Mouse (Mus musculus) MEL-GATA-1-ER (cell line): ENCODE results near the gene Srgap2.
"Not testable (repeated sequence)": the region's sequence is repeated elsewhere in the genome, so short reads cannot be mapped to it uniquely, and the experiment has no call there.

Source experiments
- DNase-seq: peaks from one replicate; pipeline ENCODE4 v3.0.0-alpha.2; 2012; ENCODE audit warnings: low read depth; ENCODE audit errors: extremely low read depth

The Srgap2 gene

GRCm38 (mm10) chr1:131290648-131291047 lies 236.5 kb downstream of the Srgap2 start:
- peak; percentile 41 for DNase-seq

GRCm38 (mm10) chr1:131288938-131289337 lies 238.2 kb downstream of the Srgap2 start:
- DNase-seq = no peak

- DNase-seq = no peak
Measured at GRCm38 (mm10) chr1:131287267-131287666, 239.9 kb downstream of the Srgap2 start.

- no peak for DNase-seq
Measured at GRCm38 (mm10) chr1:131286803-131287202, 240.3 kb downstream of the Srgap2 start.

- no peak for DNase-seq
Measured at GRCm38 (mm10) chr1:131284616-131285015, 242.5 kb downstream of the Srgap2 start.

GRCm38 (mm10) chr1:131284167-131284566 lies 243.0 kb downstream of the Srgap2 start:
- no peak for DNase-seq

- DNase-seq = no peak
Measured at GRCm38 (mm10) chr1:131281731-131282130, 245.4 kb downstream of the Srgap2 start.

GRCm38 (mm10) chr1:131280280-131280679 lies 246.9 kb downstream of the Srgap2 start:
- DNase-seq = no peak

GRCm38 (mm10) chr1:131279456-131279776 lies 247.7 kb downstream of the Srgap2 start, which contains the start of gene Ikbke:
Gene Ikbke, minus strand, starts transcription at chr1:131279606.
- DNase-seq = peak; percentile 47

GRCm38 (mm10) chr1:131278606-131279455 lies 248.3 kb downstream of the Srgap2 start:
- no peak for DNase-seq

GRCm38 (mm10) chr1:131276831-131277230 lies 250.3 kb downstream of the Srgap2 start:
- DNase-seq = no peak

GRCm38 (mm10) chr1:131275577-131275976 lies 251.6 kb downstream of the Srgap2 start:
- DNase-seq = no peak

- no peak for DNase-seq
Measured at GRCm38 (mm10) chr1:131274725-131275539, 252.2 kb downstream of the Srgap2 start.

GRCm38 (mm10) chr1:131269797-131270578 lies 257.2 kb downstream of the Srgap2 start:
- DNase-seq = peak; percentile 41

GRCm38 (mm10) chr1:131268776-131269175 lies 258.4 kb downstream of the Srgap2 start:
- no peak for DNase-seq

GRCm38 (mm10) chr1:131263905-131264304 lies 263.2 kb downstream of the Srgap2 start:
- no peak for DNase-seq

- DNase-seq = peak; percentile 29
Measured at GRCm38 (mm10) chr1:131260309-131260656, 266.9 kb downstream of the Srgap2 start.

GRCm38 (mm10) chr1:131259632-131260308 lies 267.4 kb downstream of the Srgap2 start:
- DNase-seq = no peak

GRCm38 (mm10) chr1:131257288-131257687 lies 269.9 kb downstream of the Srgap2 start:
- no peak for DNase-seq

GRCm38 (mm10) chr1:131252516-131253250 lies 274.5 kb downstream of the Srgap2 start:
- DNase-seq = not testable (repeated sequence)
